Mouse (Mus musculus) cerebellum, adult 2 months (tissue): ENCODE data around the gene Znhit6. TPM values are rescaled to one million over a fixed set of nuclear protein-coding genes. Genes with fewer than 3 reads are reported as not detected.
A peak's percentile ranks its signal among the peaks of the same experiment; 100 is the strongest.

Source experiments
- DNase-seq, 2 experiments: peaks; one replicate each; pipeline ENCODE4 v3.0.0; 2021
- H3K27ac ChIP-seq: fragments of 200-500 bp; 2 replicates; pipeline ENCODE4 v1.5.1; 2012; ENCODE audit warnings: low read length, control low read depth, inconsistent platforms; ENCODE audit not compliant: insufficient read depth
- H3K27me3 ChIP-seq: fragments of 200-500 bp; 2 replicates; pipeline ENCODE4 v1.6.1; 2012; ENCODE audit warnings: inconsistent platforms, mild to moderate bottlenecking, low read length, moderate library complexity; ENCODE audit not compliant: control insufficient read depth, insufficient read depth
- H3K4me1 ChIP-seq: fragments of 200-500 bp; 2 replicates; pipeline ENCODE4 v1.6.1; 2011; ENCODE audit warnings: low read length; ENCODE audit not compliant: control insufficient read depth, insufficient read depth
- H3K4me3 ChIP-seq: fragments of 200-500 bp; replicated peaks from 2 replicates; pipeline ENCODE3; 2011; ENCODE audit warnings: mild to moderate bottlenecking, low read depth, low read length, control low read depth; ENCODE audit not compliant: insufficient read depth
- CTCF ChIP-seq: fragments of 200-500 bp; IDR thresholded peaks from 2 replicates; pipeline ENCODE4 v1.5.1; 2011; ENCODE audit warnings: low read depth, mild to moderate bottlenecking, control low read depth, low read length, moderate library complexity, borderline replicate concordance; ENCODE audit not compliant: insufficient read depth
- POLR2A ChIP-seq: fragments of 200-500 bp; IDR thresholded peaks from 2 replicates; pipeline ENCODE4 v1.6.1; 2011; ENCODE audit warnings: low read length, control low read depth, borderline replicate concordance; ENCODE audit not compliant: insufficient read depth
- whole genome bisulfite sequencing: fragments of 180-500 bp; shearing (Covaris S2); methylation state at CpG from one replicate; pipeline ENCODE4 v1.1.7; 2018; 5-methylcytosine and 5-hydroxymethylcytosine counted together
- polyA plus RNA-seq: library from polyadenylated mRNA; depleted of rRNA; stranded (reverse); fragments of >200 nt; gene quantifications from 2 replicates; pipeline ENCODE4 v1.2.3, GENCODE M21; 2012

The Znhit6 gene
- polyA plus RNA-seq, 1 experiment, result 13.3 TPM

DNA sequence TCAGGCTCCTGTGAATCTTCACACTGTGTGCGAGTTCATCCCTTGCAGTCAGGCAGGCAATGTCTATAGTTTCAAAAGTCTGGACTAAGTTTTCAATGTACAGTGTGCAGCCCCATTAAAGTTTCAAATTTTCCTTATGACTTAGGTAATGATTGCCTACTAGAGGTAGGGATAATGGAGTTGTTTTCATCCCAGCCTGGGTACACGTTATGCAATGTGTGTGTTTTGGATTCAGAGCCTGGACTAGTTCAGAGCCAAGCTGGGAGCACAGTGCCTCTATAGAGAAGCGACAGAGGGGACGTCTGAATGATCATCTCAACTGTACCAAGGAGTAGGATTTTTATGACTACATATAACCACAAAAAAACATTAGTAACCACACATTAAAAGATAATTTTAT lies 15.9 kb upstream of the Znhit6 start:
- no peak for TF ChIP-seq POLR2A
- TF ChIP-seq CTCF, result no peak
- Histone ChIP-seq H3K27me3 (no peaks in the 10 kb centered on the region), H3K27ac (no peak overlapping the region), H3K4me3 (no peak overlapping the region), H3K4me1 (no peaks in the 10 kb centered on the region)
- WGBS, result 80% methylated on average over 4 of the region's 4 CpGs
- no peak for DNase-seq

DNA sequence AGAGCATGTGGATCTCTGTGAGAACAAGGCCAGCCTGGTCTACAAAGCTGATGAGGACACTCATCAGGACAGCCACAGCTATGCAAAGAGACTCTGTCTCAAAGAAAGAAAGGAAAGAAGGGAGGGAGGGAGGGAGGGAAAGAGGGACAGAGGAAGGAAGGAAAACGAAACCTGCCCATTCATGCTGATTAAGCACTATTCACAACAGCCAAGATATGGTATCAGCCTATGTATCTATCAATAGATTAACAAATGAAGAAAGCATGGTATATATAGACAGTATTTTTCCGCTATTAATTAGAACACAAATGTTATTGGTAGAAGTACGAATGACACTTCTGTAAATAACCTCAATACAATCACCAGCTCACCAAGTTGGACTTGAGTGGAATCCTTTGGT lies 1.5 kb upstream of the Znhit6 start:
- Histone ChIP-seq H3K4me1 (no peaks in the 10 kb centered on the region), H3K27me3 (no peaks in the 10 kb centered on the region), H3K27ac (no peak overlapping the region), H3K4me3 (no peak overlapping the region)
- WGBS, result 92% methylated on average over 3 of the region's 3 CpGs
- TF ChIP-seq CTCF (no peak), POLR2A (no peak)
- no peak for DNase-seq

DNA sequence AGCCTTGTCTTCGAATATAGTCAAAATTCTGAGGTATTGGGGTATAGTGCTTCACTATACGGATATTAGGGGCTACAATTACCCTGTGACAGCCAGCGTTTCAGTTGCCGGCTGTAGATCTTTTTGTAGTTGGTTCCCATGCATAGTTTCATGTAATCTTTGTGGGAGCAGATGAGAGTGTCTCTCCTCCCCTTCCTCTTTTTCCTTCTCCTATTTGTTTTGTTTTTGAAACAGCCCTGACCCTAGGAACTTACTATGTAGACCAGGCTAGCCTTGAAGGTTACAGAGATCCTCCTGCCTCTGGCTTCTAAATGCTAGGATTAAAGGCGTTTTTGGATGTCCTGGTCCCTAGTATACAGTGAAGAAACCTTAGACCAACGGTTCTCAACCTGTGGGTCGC lies 665 bp upstream of the Znhit6 start:
- Histone ChIP-seq H3K4me3 (no peak overlapping the region), H3K27ac (no peak overlapping the region), H3K27me3 (no peaks in the 10 kb centered on the region), H3K4me1 (no peaks in the 10 kb centered on the region)
- TF ChIP-seq POLR2A (no peak), CTCF (no peak)
- 84% methylated on average over 7 of the region's 7 CpGs for WGBS
- no peak for DNase-seq

DNA sequence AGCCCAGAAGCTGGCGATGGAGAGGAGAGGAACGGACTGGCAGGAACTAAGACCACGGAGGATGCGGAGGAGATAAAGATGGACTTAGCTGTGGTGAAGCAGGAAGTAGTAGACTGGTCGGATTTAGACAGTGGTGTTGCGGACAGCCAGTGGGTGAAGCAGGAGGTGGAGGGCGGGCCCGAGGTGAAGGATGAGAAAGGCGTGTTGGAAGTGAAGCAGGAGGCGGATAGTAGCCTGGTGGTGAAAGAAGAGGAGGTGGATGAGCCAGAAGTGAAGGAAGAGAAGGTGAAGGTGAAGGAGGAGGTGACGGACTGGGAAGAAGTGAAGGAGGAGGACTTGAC lies 447 bp downstream of the Znhit6 start:
- TF ChIP-seq POLR2A, result no peak
- no peak for TF ChIP-seq CTCF
- Histone ChIP-seq H3K27ac (no peak overlapping the region), H3K4me3 (peak overlapping the region; percentile 90), H3K4me1 (no peaks in the 10 kb centered on the region), H3K27me3 (no peaks in the 10 kb centered on the region)
- under 1% methylated on average over 11 of the region's 11 CpGs for WGBS
- no peak for DNase-seq

DNA sequence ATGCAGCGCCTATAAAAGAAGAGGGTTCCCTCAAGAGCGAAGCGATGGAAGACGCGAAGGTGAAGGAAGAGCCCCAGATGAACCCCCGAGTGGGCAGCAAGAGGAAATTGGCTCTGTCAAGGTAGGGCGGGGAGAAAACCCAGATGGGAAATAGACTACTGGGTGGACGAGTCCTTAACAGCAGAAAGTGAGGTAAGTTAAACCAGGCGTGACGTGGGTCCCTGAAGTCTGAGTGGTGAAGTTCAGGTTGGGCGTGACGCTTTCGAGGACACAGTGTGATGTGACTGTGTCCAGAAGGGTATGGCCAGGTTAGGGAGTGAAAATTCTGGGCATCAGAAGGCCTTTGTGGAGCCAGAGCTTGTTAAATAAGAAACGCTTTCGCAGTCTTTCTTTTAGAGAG lies 871 bp downstream of the Znhit6 start:
- DNase-seq, result no peak
- WGBS, result 29% methylated on average over 15 of the region's 15 CpGs
- H3K27ac ChIP-seq, result no peak overlapping the region

DNA sequence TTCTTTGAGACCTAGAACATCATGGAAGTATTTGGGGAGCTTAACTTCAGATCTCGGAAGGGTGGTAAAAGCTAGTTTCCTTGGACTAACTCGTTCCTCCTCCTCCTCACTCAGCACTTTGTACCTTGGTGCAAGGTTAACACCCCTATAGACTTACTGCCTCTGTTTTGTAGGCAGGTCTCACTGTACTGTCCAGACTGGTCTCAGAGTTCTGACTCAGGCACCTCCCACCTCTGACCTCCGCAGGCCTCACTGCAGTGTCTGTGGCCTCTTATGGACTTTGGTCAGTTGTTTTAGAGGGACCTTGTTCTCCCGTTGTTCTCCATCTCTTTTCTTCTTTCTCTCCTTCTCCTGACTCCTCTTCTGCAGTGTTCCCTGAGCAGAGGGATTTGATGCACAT lies 7.0 kb downstream of the Znhit6 start:
- no peak for DNase-seq
- TF ChIP-seq CTCF, result no peak
- TF ChIP-seq POLR2A, result no peak
- H3K27ac ChIP-seq, result no peak overlapping the region
- WGBS, result 87% methylated on average over 4 of the region's 4 CpGs
- no peaks in the 10 kb centered on the region for H3K4me1 ChIP-seq
- no peaks in the 10 kb centered on the region for H3K27me3 ChIP-seq
- no peak overlapping the region for H3K4me3 ChIP-seq

More for the DNA sequence above, 871 bp downstream of the Znhit6 start:
- TF ChIP-seq CTCF, result no peak
- Histone ChIP-seq H3K4me1 (no peaks in the 10 kb centered on the region), H3K27me3 (no peaks in the 10 kb centered on the region), H3K4me3 (peak overlapping the region; percentile 90)

DNA sequence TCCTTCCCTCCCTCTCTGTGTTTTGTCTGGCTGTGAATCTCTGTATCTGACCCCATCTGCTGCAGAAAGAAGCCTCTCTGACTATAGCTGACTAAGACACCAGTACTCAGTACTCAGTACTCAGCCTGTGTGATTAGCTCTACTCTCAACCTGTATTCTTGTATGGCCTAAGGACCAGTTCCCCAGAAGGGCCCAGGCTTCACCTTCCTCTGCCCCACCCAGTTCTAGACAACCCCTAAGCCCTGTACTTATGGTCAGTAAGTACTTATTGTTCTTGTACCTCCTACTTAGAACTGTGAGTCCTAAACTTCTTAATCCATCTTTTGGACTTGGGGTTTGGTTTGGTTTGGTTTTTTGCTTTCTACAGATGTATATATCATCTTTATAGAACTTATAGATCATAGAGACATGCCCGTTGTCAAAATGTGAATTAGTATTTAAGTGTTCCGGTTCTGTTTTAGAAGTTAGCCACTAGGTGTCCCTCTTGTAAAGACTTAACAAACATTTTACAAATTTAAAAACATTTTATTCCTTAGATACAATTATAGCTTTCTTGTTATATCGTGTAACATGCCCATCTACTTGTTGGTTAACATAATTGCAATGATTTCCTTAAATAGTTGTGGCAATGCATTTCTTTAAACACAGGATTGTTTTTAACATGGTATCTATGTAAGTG lies 7.7 kb downstream of the Znhit6 start:
- 57% methylated on average over 3 of the region's 3 CpGs for WGBS
- no peak for DNase-seq

DNA sequence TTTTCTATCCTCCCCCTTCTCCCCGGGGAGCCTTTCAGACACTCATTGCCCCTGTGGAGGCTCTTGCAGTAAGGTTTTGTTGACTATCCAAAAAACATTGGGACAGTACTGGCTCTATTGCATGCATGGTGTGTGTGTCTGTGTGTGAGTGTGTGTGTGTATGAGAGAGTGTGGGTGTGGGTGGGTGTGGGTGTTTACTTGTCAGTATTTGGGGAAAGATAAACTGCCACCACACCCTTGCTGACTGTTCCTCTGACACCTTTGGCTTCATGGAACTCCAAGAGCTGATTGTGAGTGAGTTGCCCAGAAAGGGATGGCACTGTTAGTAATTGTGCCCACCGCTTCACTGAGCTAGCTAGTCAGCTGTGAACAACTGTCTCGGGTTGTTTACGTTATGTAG lies 14.6 kb downstream of the Znhit6 start:
- H3K27me3 ChIP-seq, result no peaks in the 10 kb centered on the region
- H3K4me3 ChIP-seq, result no peak overlapping the region
- no peak overlapping the region for H3K27ac ChIP-seq
- no peaks in the 10 kb centered on the region for H3K4me1 ChIP-seq
- TF ChIP-seq POLR2A (no peak), CTCF (no peak)
- 83% methylated on average over 4 of the region's 4 CpGs for WGBS
- DNase-seq, result no peak

More for the DNA sequence above, 7.7 kb downstream of the Znhit6 start:
- H3K27me3 ChIP-seq, result no peaks in the 10 kb centered on the region
- no peaks in the 10 kb centered on the region for H3K4me1 ChIP-seq
- TF ChIP-seq CTCF (no peak), POLR2A (no peak)
- no peak overlapping the region for H3K27ac ChIP-seq
- no peak overlapping the region for H3K4me3 ChIP-seq
